Mouse (Mus musculus): ENCODE data around the gene Cldn7.
"Not testable (repeated sequence)": the region's sequence is repeated elsewhere in the genome, so short reads cannot be mapped to it uniquely, and the experiment has no call there.

The Cldn7 gene

DNA sequence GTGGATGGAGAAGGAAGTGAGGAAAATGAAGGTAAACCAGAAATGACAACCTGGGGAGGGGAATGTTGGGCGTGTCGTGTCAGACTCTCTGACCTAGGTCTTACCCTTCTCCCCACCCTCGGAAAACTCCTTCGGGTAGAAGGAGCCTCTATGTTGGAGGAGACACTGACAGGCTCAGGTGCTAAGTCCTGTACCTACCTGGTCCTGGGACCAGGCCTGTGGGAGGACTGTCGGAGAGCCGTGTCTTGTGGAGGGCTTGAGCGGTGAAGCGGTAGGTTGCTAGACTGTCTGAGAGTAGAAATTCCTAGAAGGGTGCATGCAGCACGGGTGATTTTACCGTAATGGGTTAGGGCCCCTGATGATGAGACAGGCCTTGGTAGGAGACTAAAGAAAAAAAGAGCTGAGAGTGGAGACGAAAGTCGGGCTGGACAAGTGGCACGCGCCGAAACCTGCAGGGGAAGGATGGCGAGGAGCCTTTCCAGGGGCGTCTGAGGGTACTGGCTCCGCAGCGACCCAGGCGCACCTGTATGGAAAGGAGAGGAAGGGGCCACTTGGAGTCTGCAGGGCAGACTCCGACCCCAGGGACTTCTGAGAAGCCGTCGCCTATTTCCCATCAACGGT is at the start of gene Cldn7:
Gene Cldn7, plus strand, starts transcription at position 130 of the 621 bp plus-strand sequence.
- DNase-seq (ENCODE audit: low read depth in 2 of 2, low spot score in 2 of 2) = no peak

DNA sequence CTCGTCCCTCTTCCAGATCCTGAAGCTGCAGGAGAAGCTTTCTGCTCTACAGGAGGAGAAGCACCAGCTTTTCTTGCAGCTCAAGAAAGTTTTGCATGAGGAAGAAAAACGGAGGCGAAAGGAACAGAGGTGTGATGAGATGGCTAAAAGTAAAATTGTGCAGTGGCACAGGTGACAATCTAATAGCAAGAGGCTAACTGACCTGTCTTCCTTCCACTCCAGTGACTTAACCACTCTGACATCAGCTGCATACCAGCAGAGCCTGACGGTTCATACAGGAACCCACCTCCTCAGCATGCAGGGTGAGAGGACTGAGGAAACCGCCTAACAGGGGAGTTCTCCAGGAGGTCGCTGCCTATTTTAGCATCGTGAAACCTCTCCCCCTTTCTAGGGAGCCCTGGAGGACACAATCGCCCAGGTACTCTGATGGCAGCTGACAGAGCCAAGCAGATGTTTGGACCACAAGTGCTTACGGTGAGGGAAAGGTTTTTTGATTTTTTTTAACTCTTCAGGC is 49.6 kb upstream of the Cldn7 start:
- no peak for DNase-seq (ENCODE audit: low read depth in 2 of 2, low spot score in 2 of 2)

DNA sequence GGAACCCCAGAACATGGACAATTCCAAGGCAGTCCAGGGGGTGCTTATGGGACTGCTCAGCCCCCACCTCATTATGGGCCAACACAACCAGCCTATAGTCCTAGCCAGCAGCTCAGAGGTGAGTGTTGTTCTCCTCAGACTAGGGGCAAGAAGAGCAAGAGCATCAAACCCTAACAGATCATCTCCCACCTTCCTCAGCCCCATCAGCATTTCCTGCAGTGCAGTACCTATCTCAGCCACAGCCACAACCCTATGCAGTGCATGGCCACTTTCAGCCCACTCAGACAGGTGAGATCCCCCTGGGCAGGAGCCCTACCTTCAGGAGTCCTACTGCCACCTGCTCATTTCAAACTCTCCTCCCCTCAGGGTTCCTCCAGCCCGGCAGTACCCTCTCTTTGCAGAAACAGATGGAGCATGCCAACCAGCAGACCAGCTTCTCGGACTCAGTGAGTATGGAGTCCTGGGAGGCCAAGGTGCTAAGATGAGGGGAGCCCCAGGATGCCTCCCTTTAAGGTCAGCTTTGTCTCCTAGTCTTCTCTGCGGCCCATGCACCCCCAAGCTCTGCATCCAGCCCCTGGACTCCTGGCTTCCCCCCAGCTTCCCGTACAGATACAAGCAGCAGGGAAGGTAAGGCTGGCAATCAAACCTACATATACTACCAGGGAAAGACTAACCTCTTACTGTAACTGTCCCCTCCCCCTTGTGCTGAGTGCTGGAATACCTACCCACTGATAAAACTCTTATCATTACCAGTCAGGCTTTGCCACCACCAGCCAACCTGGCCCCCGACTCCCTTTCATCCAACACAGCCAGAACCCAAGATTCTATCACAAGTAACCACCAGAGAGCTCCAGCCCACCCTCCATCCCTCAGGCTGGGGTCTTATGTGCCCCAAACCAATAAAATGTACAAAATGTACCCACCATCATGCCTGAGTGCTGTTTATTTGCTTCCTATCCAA is 48.6 kb upstream of the Cldn7 start:
- no peak for DNase-seq (ENCODE audit: low read depth in 2 of 2, low spot score in 2 of 2)

GRCm38 (mm10) chr11:69916652-69917378 is 47.8 kb upstream of the Cldn7 start:
- not testable (repeated sequence) for DNase-seq (ENCODE audit: low read depth in 2 of 2, low spot score in 2 of 2)

- no peak for DNase-seq (ENCODE audit: low read depth in 2 of 2, low spot score in 2 of 2)
These were observed 47.1 kb upstream of the Cldn7 start for GRCm38 (mm10) chr11:69917379-69917948.

GRCm38 (mm10) chr11:69918118-69918517 is 46.5 kb upstream of the Cldn7 start:
- no peak for DNase-seq (ENCODE audit: low read depth in 2 of 2, low spot score in 2 of 2)

DNA sequence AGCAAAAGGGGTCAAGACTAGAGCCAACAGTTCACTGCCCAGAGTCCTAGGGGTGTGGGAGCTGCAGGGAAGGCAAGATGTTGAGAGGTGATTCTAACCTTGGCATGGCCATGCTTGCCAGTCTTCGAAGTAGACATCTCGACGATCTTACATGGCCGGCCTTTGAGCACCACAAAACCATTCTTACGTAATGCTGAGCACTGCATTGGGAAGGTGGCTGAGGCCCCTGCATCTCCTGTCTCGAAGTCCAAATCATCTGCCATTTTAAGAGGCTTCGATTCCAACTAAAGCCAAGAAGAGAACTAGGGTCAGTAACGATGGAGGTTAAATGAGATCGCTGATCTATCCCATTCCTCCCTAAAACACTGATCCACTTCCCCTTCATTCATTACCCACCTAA is 45.5 kb upstream of the Cldn7 start:
- no peak for DNase-seq (ENCODE audit: low read depth in 2 of 2, low spot score in 2 of 2)

DNA sequence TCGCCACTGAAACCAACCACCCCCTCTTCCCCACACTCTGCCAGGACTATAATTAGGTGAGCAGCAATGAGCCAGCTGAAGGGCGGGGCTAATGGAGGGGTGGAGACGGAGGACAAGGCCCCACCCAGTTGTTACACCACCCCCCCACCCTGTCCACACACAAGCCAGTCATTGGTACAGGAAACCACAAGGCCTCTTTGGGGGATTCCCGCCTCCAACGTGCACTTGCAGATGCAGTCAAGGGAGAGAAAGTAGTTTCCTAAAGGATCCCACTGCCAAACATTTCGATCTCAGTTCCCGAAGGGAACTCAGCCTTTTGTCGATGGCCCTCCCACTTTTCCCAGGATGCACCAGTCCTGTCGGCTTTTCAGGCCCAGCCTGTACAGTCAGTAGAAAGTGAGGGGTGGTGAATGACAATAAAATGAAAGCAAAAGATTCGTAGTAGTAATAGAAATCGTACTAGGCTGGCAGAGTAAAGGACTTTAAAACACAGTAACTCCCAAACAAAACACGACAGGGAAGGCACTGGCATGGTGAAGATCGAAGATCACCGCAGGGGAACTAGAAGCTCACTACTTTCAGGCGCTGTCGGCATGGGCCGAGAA is 44.8 kb upstream of the Cldn7 start:
- DNase-seq (ENCODE audit: low read depth in 2 of 2, low spot score in 2 of 2) = peak; percentile 63 to 75

DNA sequence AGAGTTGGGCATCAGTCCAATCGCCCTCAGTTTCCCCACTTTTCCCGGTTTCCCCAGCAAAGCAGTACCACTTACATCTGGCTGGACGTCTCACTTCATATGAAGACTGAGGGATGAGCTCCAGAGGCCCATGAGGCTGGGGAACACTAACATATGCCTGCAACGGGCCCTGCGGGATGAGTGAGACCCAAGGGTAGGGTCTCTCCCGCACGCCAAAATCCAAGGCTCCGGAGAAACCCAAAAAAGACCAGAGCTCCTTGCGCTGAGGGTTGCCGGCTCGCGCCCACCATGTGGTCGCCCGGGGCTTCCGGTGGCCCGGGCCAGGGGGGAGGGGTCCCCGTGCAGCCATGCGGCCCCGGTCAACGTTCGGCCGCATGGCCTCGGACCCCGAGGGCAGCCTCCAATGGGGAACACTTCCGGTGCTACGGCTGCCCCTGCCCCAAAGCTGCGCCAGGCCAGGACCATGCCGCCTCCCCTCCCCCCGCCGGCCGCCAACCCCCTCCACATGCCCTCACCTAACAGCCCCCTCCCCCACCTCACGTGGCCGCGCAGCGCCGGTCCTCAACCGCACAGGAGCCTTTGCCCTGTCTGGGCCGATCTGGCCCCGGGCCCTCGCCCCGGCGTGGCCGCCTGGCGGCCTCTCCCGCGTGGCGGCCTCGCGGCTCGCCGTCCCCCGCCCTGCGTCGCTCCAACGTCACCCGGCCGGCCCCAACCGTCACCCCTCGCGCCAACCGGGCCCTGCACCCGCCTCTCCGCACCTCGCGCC is 44.1 kb upstream of the Cldn7 start:
- DNase-seq (ENCODE audit: low read depth in 2 of 2, low spot score in 2 of 2) = no peak

- peak; percentile 100 for DNase-seq (ENCODE audit: low read depth in 2 of 2, low spot score in 2 of 2)
These were observed 43.2 kb upstream of the Cldn7 start, which contains the start of gene Eif5a for GRCm38 (mm10) chr11:69921114-69922011. TSS of gene Eif5a (minus strand) at chr11:69921958.

GRCm38 (mm10) chr11:69922012-69922756 is 42.4 kb upstream of the Cldn7 start:
- no peak for DNase-seq (ENCODE audit: low read depth in 2 of 2, low spot score in 2 of 2)

GRCm38 (mm10) chr11:69922796-69923195 is 41.8 kb upstream of the Cldn7 start:
- no peak for DNase-seq (ENCODE audit: low read depth in 2 of 2, low spot score in 2 of 2)

- DNase-seq (ENCODE audit: low read depth in 2 of 2, low spot score in 2 of 2) = no peak
These were observed 37.1 kb upstream of the Cldn7 start for GRCm38 (mm10) chr11:69927501-69927900.

GRCm38 (mm10) chr11:69929712-69930111 is 34.9 kb upstream of the Cldn7 start:
- DNase-seq (ENCODE audit: low read depth in 2 of 2, low spot score in 2 of 2) = no peak

DNA sequence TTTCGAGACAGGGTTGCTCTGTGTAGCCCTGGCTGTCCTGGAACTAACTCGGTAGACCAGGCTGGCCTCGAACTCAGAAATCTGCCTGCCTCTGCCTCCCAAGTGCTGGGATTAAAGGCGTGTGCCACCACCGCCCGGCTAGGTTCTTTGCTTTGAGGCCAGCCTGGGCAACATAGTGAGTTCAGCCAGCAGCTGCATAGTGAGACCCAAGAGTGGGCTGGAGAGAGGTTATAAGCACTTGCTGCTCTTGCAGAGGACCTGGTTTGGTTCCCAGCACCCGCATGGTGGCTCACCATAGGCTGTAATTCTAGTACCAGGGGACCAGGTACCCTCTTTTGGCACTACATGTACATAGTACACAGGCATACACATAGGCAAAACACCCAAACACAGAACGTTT is 34.4 kb upstream of the Cldn7 start:
- not testable (repeated sequence) for DNase-seq (ENCODE audit: low read depth in 2 of 2, low spot score in 2 of 2)

DNA sequence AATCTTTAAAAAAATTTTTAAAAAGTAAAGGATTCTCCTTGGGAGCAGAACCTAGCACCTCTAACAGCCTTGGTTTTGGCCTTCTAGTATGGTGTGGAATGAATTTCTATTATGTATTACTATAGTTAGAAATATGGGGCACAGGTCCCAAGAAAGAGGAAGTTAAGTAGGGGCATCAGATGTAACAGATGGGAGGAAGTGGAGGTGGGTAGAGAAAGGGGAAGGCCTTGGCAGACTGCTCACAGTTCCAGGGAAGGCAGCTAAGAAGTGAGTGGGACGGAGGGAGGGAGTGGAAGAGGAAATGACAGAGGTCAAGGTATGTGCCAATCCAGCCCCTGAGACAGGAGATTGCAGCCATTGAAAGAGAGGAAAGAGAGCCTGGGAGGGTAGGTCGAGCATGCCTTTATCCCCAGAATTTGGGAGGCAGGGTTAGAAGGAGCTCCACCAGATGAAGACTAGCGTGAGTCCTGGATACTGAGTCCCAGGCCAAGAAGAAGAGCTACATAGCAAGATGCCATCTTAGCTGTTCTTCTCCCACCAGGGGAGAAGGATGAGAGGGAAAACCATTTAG is 33.5 kb upstream of the Cldn7 start:
- DNase-seq (ENCODE audit: low read depth in 2 of 2, low spot score in 2 of 2) = no peak

DNA sequence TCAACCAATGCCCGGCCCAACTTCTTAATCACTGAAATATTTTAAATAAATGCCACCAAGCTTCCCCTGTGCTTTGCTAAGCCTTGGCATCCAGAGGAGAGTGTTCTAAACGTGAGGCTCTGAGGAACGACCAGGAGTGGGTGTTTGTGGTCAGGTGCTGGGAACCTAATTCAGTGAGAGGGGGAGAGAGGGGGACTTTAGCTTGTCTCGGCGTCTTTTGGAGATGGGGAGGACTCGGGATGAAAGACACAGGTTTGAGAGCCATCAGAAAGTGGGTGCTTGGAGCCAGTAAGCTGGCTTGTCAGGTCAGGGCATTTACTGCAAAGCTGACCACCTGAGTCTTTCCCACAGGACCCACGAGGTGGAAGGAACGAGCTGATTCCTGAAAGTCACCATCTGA is 32.8 kb upstream of the Cldn7 start:
- no peak for DNase-seq (ENCODE audit: low read depth in 2 of 2, low spot score in 2 of 2)

- no peak for DNase-seq (ENCODE audit: low read depth in 2 of 2, low spot score in 2 of 2)
These were observed 32.3 kb upstream of the Cldn7 start for GRCm38 (mm10) chr11:69932254-69932653.
